Mouse (Mus musculus): Measurements from ENCODE around the gene Zfp988. TPM values are rescaled to one million over a fixed set of nuclear protein-coding genes. Genes with fewer than 3 reads are reported as not detected.
"Not testable (repeated sequence)": the region's sequence is repeated elsewhere in the genome, so short reads cannot be mapped to it uniquely, and the experiment has no call there.

Zfp988 gene
- polyA plus RNA-seq, 1 experiment: 0.07 TPM

- H3K36me3 ChIP-seq (ENCODE audit: control insufficient read depth, insufficient read depth, low read length); H3K27ac ChIP-seq (ENCODE audit: control insufficient read depth, insufficient read depth, low read depth, low read length); H3K4me1 ChIP-seq (ENCODE audit: control insufficient read depth, insufficient read depth, low read length); H3K4me3 ChIP-seq (ENCODE audit: control insufficient read depth, low read depth, low read length); H3K27me3 ChIP-seq (ENCODE audit: control insufficient read depth, insufficient read depth, low read length): not testable (repeated sequence)
These were observed 30.4 kb downstream of the Zfp988 start for GRCm38 (mm10) chr4:147335691-147336367.

DNA sequence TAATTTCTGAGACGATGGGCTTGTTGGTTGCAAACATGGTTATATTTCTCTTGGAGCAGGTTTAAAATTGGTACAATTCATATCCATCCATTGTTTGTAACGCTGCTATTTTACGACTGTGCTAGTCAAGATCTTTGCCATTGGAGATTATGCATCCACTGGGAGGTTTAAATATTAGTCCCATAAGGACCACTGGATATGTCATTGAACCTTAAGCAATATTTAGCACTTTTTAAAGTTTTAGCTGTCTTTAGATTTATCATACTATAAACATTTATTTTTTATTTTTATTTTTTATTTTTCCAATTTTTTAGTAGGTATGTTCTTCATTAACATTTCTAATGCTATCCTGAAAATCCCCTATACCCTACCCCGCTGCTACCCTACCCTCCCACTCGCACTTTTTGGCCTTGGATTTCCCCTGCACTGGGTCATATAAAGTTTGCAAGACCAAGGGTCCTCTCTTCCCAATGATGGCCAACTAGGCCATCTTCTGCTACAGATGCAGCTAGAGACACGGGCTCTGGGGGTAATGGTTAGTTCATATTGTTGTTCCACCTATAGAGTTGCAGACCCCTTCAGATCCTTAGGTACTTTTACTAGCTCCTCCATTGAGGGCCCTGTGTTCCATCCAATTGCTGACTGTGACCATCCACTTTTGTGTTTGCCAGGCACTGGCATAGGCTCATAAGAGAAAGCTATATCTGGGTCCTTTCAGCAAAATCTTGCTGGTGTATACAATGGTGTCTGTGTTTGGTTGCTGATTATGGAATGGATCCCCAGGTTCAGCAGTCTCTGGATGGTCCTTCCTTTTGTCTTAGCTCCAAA, 31.1 kb downstream of the Zfp988 start:
- H3K27ac ChIP-seq (ENCODE audit: control insufficient read depth, insufficient read depth, low read depth, low read length); H3K4me1 ChIP-seq (ENCODE audit: control insufficient read depth, insufficient read depth, low read length); H3K27me3 ChIP-seq (ENCODE audit: control insufficient read depth, insufficient read depth, low read length); H3K4me3 ChIP-seq (ENCODE audit: control insufficient read depth, low read depth, low read length); H3K36me3 ChIP-seq (ENCODE audit: control insufficient read depth, insufficient read depth, low read length): not testable (repeated sequence)

DNA sequence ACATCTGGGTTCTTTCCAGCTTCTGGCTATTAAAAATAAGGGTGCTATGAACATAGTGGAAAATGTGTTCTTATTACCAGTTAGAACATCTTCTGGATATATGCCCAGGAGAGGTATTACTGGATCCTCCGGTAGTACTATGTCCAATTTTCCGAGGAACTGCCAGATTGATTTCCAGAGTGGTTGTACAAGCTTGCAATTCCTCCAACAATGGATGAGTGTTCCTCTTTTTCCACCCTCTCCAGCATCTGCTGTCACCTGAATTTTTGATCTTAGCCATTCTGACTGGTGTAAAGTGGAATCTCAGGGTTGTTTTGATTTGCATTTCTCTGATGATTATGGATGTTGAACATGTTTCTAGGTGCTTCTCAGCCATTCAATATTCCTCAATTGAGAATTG, 32.0 kb downstream of the Zfp988 start:
- H3K36me3 ChIP-seq (ENCODE audit: control insufficient read depth, insufficient read depth, low read length); H3K27ac ChIP-seq (ENCODE audit: control insufficient read depth, insufficient read depth, low read depth, low read length); H3K4me1 ChIP-seq (ENCODE audit: control insufficient read depth, insufficient read depth, low read length); H3K4me3 ChIP-seq (ENCODE audit: control insufficient read depth, low read depth, low read length); H3K27me3 ChIP-seq (ENCODE audit: control insufficient read depth, insufficient read depth, low read length): not testable (repeated sequence)

DNA sequence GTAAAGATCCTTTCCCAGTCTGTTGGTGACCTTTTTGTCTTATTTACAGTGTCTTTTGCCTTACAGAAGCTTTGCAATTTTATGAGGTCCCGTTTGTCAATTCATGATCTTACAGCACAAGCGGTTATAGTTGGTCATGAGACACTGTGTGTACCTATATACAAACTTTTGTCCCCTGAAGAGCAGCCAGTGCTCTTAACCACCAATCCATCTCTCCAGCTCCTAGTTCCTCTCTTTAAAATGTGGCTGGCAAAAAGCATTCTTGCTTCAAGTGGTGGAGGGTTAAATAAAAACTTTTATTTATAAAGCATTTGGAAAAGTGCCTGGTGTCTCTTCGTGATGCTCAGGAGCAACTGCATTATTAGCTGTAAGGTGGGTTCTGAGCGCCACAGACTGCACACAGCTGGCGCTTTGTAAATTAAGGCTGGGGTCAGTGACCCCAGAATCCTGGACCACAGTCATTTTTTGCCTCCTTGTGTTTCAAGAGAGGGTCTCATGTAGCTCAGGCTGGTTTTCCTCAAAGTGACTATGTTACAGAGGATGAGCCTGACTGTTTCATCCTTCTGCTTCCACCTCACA, 32.6 kb downstream of the Zfp988 start:
- H3K4me1 ChIP-seq (ENCODE audit: control insufficient read depth, insufficient read depth, low read length): no peaks in the 10 kb centered on the region
- TF ChIP-seq POLR2A (IDR thresholded peaks at IDR 0.05; ENCODE audit: control insufficient read depth, low read depth, low read length): no peak
- TF ChIP-seq CTCF (IDR thresholded peaks at IDR 0.05; ENCODE audit: control insufficient read depth, insufficient read depth, insufficient replicate concordance, low read depth, low read length): no peak
- H3K27ac ChIP-seq (ENCODE audit: control insufficient read depth, insufficient read depth, low read depth, low read length): no peak overlapping the region
- H3K4me3 ChIP-seq (ENCODE audit: control insufficient read depth, low read depth, low read length): no peak overlapping the region
- no peaks in the 10 kb centered on the region for H3K27me3 ChIP-seq (ENCODE audit: control insufficient read depth, insufficient read depth, low read length)
- H3K36me3 ChIP-seq (ENCODE audit: control insufficient read depth, insufficient read depth, low read length): no peaks in the 10 kb centered on the region

DNA sequence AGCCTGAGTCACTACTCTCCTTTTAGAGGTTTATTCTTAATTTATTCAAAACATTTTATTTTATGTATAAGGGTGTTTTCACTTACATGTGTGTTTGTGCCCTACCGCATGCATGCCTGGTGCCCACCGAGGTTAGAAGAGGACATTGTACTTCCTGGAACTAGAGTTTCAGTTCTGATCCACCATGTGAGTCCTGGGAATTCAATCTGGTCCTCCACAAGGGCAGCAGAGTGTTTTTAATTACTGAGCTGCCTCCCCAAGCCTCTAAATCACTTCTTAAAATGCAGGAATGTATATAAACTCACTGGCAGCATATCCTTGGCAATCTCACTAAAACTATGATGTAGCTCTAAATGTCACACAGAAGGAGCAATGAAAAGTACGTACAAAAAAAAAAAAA, 33.2 kb downstream of the Zfp988 start:
- H3K4me3 ChIP-seq (ENCODE audit: control insufficient read depth, low read depth, low read length); H3K27me3 ChIP-seq (ENCODE audit: control insufficient read depth, insufficient read depth, low read length); H3K36me3 ChIP-seq (ENCODE audit: control insufficient read depth, insufficient read depth, low read length); H3K27ac ChIP-seq (ENCODE audit: control insufficient read depth, insufficient read depth, low read depth, low read length); H3K4me1 ChIP-seq (ENCODE audit: control insufficient read depth, insufficient read depth, low read length): not testable (repeated sequence)

- H3K27ac ChIP-seq (ENCODE audit: control insufficient read depth, insufficient read depth, low read depth, low read length); H3K4me3 ChIP-seq (ENCODE audit: control insufficient read depth, low read depth, low read length); H3K4me1 ChIP-seq (ENCODE audit: control insufficient read depth, insufficient read depth, low read length); H3K27me3 ChIP-seq (ENCODE audit: control insufficient read depth, insufficient read depth, low read length); H3K36me3 ChIP-seq (ENCODE audit: control insufficient read depth, insufficient read depth, low read length): not testable (repeated sequence)
These were observed 34.2 kb downstream of the Zfp988 start for GRCm38 (mm10) chr4:147339601-147340219.

DNA sequence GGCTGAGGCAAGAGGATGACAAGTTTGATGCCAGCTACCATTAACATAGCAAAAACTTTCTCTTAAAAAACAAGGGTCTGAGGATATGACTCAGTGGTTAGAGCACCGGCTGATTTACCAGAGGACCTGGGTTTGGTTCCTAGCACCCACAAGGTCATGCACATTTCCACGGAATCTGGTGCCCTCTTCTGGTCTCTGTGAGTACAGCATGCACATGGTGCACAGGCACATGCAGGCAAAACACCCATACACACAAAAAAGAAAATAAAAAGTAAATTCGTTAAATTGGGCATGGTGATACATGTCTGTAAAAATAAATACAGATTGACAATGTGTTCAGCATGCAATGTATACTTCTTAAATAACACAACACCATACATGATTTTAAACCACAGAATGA, 34.8 kb downstream of the Zfp988 start:
- not testable (repeated sequence) for H3K27ac ChIP-seq (ENCODE audit: control insufficient read depth, insufficient read depth, low read depth, low read length); H3K4me1 ChIP-seq (ENCODE audit: control insufficient read depth, insufficient read depth, low read length); H3K36me3 ChIP-seq (ENCODE audit: control insufficient read depth, insufficient read depth, low read length); H3K4me3 ChIP-seq (ENCODE audit: control insufficient read depth, low read depth, low read length); H3K27me3 ChIP-seq (ENCODE audit: control insufficient read depth, insufficient read depth, low read length)
- TF ChIP-seq CTCF (IDR thresholded peaks at IDR 0.05; ENCODE audit: control insufficient read depth, insufficient read depth, insufficient replicate concordance, low read depth, low read length): peak; percentile 33; the same call in 1 of the 2 replicates

GRCm38 (mm10) chr4:147340876-147341275, 35.4 kb downstream of the Zfp988 start:
- not testable (repeated sequence) for H3K4me3 ChIP-seq (ENCODE audit: control insufficient read depth, low read depth, low read length); H3K36me3 ChIP-seq (ENCODE audit: control insufficient read depth, insufficient read depth, low read length); H3K4me1 ChIP-seq (ENCODE audit: control insufficient read depth, insufficient read depth, low read length); H3K27me3 ChIP-seq (ENCODE audit: control insufficient read depth, insufficient read depth, low read length); H3K27ac ChIP-seq (ENCODE audit: control insufficient read depth, insufficient read depth, low read depth, low read length)

DNA sequence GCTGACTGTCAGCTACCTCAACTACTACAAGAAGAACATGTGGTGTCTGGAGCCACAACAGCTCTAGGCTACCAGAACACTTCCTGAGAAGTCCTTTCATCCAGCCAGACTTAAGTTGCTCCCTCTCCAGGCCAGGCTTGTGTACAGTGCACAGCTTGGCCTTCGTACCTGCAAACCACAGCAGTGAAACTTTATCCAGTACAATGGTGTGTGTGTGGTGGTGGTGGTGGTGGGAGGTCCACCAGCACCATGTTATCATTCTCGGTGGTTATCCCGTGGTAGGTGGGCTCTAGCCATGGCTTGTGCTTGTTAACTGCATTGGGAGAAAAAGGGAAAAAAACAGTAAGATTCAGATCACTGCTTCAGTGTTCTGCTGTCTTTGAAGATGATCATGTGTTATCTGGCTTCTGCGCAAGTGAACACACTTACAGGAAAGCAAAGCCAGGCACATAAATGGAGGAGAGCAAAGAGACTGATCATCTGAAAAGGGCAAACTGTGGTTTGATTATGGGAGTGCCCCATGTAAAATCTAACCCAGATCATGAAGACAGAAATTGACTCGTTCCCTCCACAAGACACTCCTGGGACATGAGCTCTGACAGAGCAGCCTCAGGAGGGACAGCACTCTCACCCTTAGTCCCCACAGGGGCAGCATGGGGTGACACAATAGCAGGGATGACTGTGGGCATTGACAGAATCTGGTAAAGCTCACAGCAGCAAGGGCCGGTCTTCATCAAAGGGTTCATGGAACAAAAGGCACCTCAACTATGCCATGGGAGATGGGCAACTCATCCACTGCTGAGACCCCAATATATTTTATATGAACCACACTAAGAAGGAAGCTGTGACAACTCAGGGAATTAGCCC, 37.8 kb downstream of the Zfp988 start:
- H3K27ac ChIP-seq (ENCODE audit: control insufficient read depth, insufficient read depth, low read depth, low read length): not testable (repeated sequence)

GRCm38 (mm10) chr4:147345061-147345554, 39.6 kb downstream of the Zfp988 start:
- not testable (repeated sequence) for H3K36me3 ChIP-seq (ENCODE audit: control insufficient read depth, insufficient read depth, low read length); H3K4me3 ChIP-seq (ENCODE audit: control insufficient read depth, low read depth, low read length)

More for the DNA sequence above, 37.8 kb downstream of the Zfp988 start:
- H3K36me3 ChIP-seq (ENCODE audit: control insufficient read depth, insufficient read depth, low read length); H3K4me3 ChIP-seq (ENCODE audit: control insufficient read depth, low read depth, low read length); H3K27me3 ChIP-seq (ENCODE audit: control insufficient read depth, insufficient read depth, low read length); H3K4me1 ChIP-seq (ENCODE audit: control insufficient read depth, insufficient read depth, low read length): not testable (repeated sequence)

More at GRCm38 (mm10) chr4:147345061-147345554, 39.6 kb downstream of the Zfp988 start:
- not testable (repeated sequence) for H3K27ac ChIP-seq (ENCODE audit: control insufficient read depth, insufficient read depth, low read depth, low read length); H3K4me1 ChIP-seq (ENCODE audit: control insufficient read depth, insufficient read depth, low read length); H3K27me3 ChIP-seq (ENCODE audit: control insufficient read depth, insufficient read depth, low read length)

Data from testis, adult 2 months (tissue).